Mouse (Mus musculus): ENCODE data around the gene Zfp12. TPM values are rescaled to one million over a fixed set of nuclear protein-coding genes. Genes with fewer than 3 reads are reported as not detected.

Zfp12 gene
- total RNA-seq, 1 experiment = 8.6 TPM

DNA sequence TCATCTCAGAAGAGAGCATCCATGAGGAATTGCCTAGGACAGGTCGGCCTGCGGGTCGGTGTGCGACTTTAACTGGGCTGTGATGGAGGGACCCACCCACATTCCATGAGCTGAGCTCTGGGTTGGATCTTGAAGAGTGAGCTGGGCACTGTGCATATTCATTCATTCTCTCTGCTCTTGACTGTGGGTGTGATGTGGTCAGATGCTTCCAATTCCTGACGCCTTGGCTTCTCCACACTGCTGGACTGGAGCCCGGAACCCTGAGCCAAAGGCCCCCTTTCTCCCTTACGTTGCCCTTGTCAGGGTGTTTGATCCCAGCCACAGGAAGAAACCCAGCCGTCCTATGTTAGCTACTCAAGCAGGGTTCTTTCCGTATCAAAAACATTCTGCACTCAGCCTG is 63.0 kb downstream of the Zfp12 start:
- no peaks in the 10 kb centered on the region for H3K9me3 ChIP-seq (ENCODE audit: control insufficient read depth, insufficient read depth, low read depth, low read length)
- in situ Hi-C loops (cut with MboI; ENCODE audit: low sequenced_read_pairs in 2 of 2, unreplicated experiment in 2 of 2) = no loop called here
- DNase-seq (ENCODE audit: low read depth, low spot score) = no peak
- no peak overlapping the region for H3K4me3 ChIP-seq (ENCODE audit: insufficient read depth in 1 of 2, low read depth in 1 of 2, low read length in 2 of 2, poor library complexity in 1 of 2, severe bottlenecking in 1 of 2)
- H3K27ac ChIP-seq (ENCODE audit: insufficient read depth, low read depth, low read length, poor library complexity, severe bottlenecking) = no peak overlapping the region
- H3K9ac ChIP-seq (ENCODE audit: insufficient read depth, low read depth, low read length, poor library complexity, severe bottlenecking) = no peak overlapping the region
- H3K4me1 ChIP-seq (ENCODE audit: control insufficient read depth in 2 of 2, insufficient read depth in 2 of 2, low read length in 2 of 2, poor library complexity in 1 of 2) = peaks cover 2 to 3% of the 10 kb centered on the region in 2 experiments; a peak in 2 of 4 replicates
- TF ChIP-seq CHD2 (IDR thresholded peaks at IDR 0.05; ENCODE audit: low read depth, low read length) (no peak), HCFC1 (IDR thresholded peaks at IDR 0.05; ENCODE audit: borderline replicate concordance, insufficient read depth, low read length) (no peak), ZC3H11A (IDR thresholded peaks at IDR 0.05; ENCODE audit: borderline replicate concordance, low read depth, low read length) (no peak), ZNF384 (IDR thresholded peaks at IDR 0.05; ENCODE audit: low read depth, low read length) (no peak), MAFK (IDR thresholded peaks at IDR 0.05; ENCODE audit: insufficient read depth, low read depth, low read length) (no peak)
- H3K36me3 ChIP-seq (ENCODE audit: control insufficient read depth, insufficient read depth, low read length, poor library complexity, severe bottlenecking) = peaks cover 9% of the 10 kb centered on the region

DNA sequence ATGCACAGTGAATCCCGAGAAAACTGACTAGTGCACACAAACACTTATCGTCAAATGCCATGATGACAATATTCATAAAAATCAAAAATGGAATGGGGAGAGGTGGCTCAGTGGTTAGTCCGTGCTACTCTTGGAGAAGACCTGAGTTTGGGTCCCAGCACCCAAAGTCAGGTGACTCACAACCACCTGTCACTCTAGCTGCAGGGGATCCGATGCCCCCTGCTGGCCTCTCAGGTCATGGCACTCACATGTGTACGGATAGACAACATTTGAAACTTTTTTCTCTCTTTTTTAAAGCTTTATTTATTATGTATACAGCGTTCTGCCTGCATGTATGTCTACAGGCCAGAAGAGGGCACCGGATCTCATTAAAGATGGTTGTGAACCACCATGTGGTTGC is 63.4 kb downstream of the Zfp12 start:
- Histone ChIP-seq H3K9ac (ENCODE audit: insufficient read depth, low read depth, low read length, poor library complexity, severe bottlenecking) (no peak overlapping the region), H3K4me3 (ENCODE audit: insufficient read depth in 1 of 2, low read depth in 1 of 2, low read length in 2 of 2, poor library complexity in 1 of 2, severe bottlenecking in 1 of 2) (no peak overlapping the region), H3K9me3 (ENCODE audit: control insufficient read depth, insufficient read depth, low read depth, low read length) (no peaks in the 10 kb centered on the region), H3K27ac (ENCODE audit: insufficient read depth, low read depth, low read length, poor library complexity, severe bottlenecking) (no peak overlapping the region), H3K36me3 (ENCODE audit: control insufficient read depth, insufficient read depth, low read length, poor library complexity, severe bottlenecking) (peaks cover 11% of the 10 kb centered on the region), H3K4me1 (ENCODE audit: control insufficient read depth in 2 of 2, insufficient read depth in 2 of 2, low read length in 2 of 2, poor library complexity in 1 of 2) (peaks cover 2 to 3% of the 10 kb centered on the region in 2 experiments; a peak in 2 of 4 replicates)
- TF ChIP-seq ZC3H11A (IDR thresholded peaks at IDR 0.05; ENCODE audit: borderline replicate concordance, low read depth, low read length) (no peak), HCFC1 (IDR thresholded peaks at IDR 0.05; ENCODE audit: borderline replicate concordance, insufficient read depth, low read length) (no peak), MAFK (IDR thresholded peaks at IDR 0.05; ENCODE audit: insufficient read depth, low read depth, low read length) (no peak), CHD2 (IDR thresholded peaks at IDR 0.05; ENCODE audit: low read depth, low read length) (no peak), ZNF384 (IDR thresholded peaks at IDR 0.05; ENCODE audit: low read depth, low read length) (no peak)
- DNase-seq (ENCODE audit: low read depth, low spot score) = no peak
- in situ Hi-C loops (cut with MboI; ENCODE audit: low sequenced_read_pairs in 2 of 2, unreplicated experiment in 2 of 2) = no loop called here

Other genes starting within 250 kb of the Zfp12 start
- 17.7 and 23.8 TPM in 2 replicates for gene Rnf216, start 122.2 kb upstream of the Zfp12 start, total RNA-seq (2012; rRNA removed)
- 0.05 and 0.36 TPM in 2 replicates for gene Olfr718-ps1, start 87.6 kb upstream of the Zfp12 start, total RNA-seq (2012; rRNA removed)
- 11.2 and 11.5 TPM in 2 replicates for gene Rbak, start 54.4 kb upstream of the Zfp12 start, total RNA-seq (2012; rRNA removed)
- 0.45 and 0.48 TPM in 2 replicates for gene Spdye4b, start 54.1 kb upstream of the Zfp12 start, total RNA-seq (2012; rRNA removed)
- not detected in 2 replicates for gene Spdye4a, start 8.3 kb upstream of the Zfp12 start, total RNA-seq (2012; rRNA removed)
- gene Zfp316, start 34.9 kb downstream of the Zfp12 start, total RNA-seq (2012; rRNA removed) = 1.6 and 2.7 TPM in 2 replicates
- 0.67 and 0.69 TPM in 2 replicates for gene Zfp853, start 58.5 kb downstream of the Zfp12 start, total RNA-seq (2012; rRNA removed)
- gene E130309D02Rik, start 80.2 kb downstream of the Zfp12 start, total RNA-seq (2012; rRNA removed) = 17.9 and 20.2 TPM in 2 replicates
- gene Zdhhc4, start 94.1 kb downstream of the Zfp12 start, total RNA-seq (2012; rRNA removed) = 27.7 and 29.3 TPM in 2 replicates
- gene Grid2ip, start 122.2 kb downstream of the Zfp12 start, total RNA-seq (2012; rRNA removed) = 0.16 and 0.58 TPM in 2 replicates
- gene Kdelr2, start 168.7 kb downstream of the Zfp12 start, total RNA-seq (2012; rRNA removed) = 172 and 184 TPM in 2 replicates
- 9.5 and 11.5 TPM in 2 replicates for gene Daglb, start 229.4 kb downstream of the Zfp12 start, total RNA-seq (2012; rRNA removed)

Data from ES-E14 (cell line).